In the genomic region with DNA sequence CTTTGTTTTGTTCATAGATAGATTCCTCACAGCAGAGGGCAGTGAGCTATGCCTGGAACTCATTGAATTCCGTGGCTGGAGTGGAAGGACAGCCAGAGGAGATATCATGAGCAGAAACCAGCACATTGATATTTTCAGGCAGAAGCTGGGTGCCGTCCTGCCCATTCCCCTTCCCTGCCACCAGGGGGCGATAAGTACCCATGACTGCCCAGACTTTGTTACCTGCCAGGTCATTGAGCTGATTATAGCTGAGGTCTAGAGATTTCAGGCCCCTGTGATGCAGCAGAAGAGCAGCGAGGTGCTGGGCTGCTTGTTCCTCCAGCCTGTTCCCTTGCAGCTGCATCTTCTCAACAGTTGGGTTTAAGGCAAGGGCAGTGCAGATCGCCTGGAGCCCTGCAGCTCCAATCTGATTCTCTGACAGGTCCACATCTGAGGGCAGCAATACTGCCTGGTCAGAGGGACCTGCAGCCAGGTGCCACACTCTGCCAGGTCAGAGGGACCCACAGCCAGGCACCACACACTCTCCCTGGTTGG, we compare ENCODE assay signal across 8 mouse cellular contexts. TPM values are rescaled to one million over a fixed set of nuclear protein-coding genes. Genes with fewer than 3 reads are reported as not detected.
DNase-seq lines count a peak whose midpoint lies in the region; ATAC-seq and TF ChIP-seq lines count a peak whose summit lies in the region.

No protein-coding gene starts in this region.

- ATAC-seq in hindbrain, embryonic 16.5 days: 0 out of 2 replicates have a peak, but pooled peaks have one; percentile 10
- ATAC-seq in megakaryocyte, adult 5-6 weeks (ENCODE audit: poor library complexity, severe bottlenecking): peak; percentile 62

- no peaks in the 10 kb centered on the region for H3K9me3 ChIP-seq in hindbrain, embryonic 16.5 days (ENCODE audit: control insufficient read depth, low read length)

- peaks cover 21% of the 10 kb centered on the region for H3K4me1 ChIP-seq in hindbrain, embryonic 16.5 days (ENCODE audit: control insufficient read depth, insufficient read depth, low read depth, low read length)

- H3K4me3 ChIP-seq in hindbrain, embryonic 16.5 days (ENCODE audit: low read length): no peak overlapping the region
- H3K4me3 ChIP-seq in left cerebral cortex, adult 2 months: no peak overlapping the region

- peak; percentile 98 for TF ChIP-seq CTCF in left cerebral cortex, adult 2 months (IDR thresholded peaks at IDR 0.05)

- intact Hi-C loops in left cerebral cortex, adult 2 months (cut with DNase I): loop anchor here (2.0 to 10.0 kb wide), 2 partner anchors 61 to 257 kb away; partner anchors contain the start of gene Smpd4

- no peaks in the 10 kb centered on the region for H3K36me3 ChIP-seq in hindbrain, embryonic 16.5 days (ENCODE audit: control insufficient read depth, insufficient read depth, low read length)

- peak; percentile 76 for DNase-seq in adipocyte (ENCODE audit: low spot score)
- DNase-seq in cerebellum, postnatal 14 days: peak; percentile 87 to 90
- DNase-seq in gastrocnemius, adult 18-20 months (ENCODE audit: low spot score): peak; percentile 76
- DNase-seq in left cerebral cortex, adult 2 months (ENCODE audit: extremely low spot score in 1 of 2, low spot score in 2 of 2): peak; percentile 75 to 82
- peak; percentile 81 to 83 for DNase-seq in right cerebral cortex, adult 2 months (ENCODE audit: low spot score in 2 of 2)
- DNase-seq in yolk sac, embryonic 10.5 days (ENCODE audit: low spot score): peak; percentile 72

- WGBS in hindbrain, embryonic 16.5 days: 1% methylated on average over 5 of the region's 5 CpGs

- H3K27me3 ChIP-seq in hindbrain, embryonic 16.5 days (replicated peaks; ENCODE audit: control insufficient read depth, insufficient read depth, low read length): peaks cover 3% of the 10 kb centered on the region; the same call in 1 of the 2 replicates

- no peak overlapping the region for H3K9ac ChIP-seq in hindbrain, embryonic 16.5 days (ENCODE audit: low read depth, low read length)

- no peak overlapping the region for H3K27ac ChIP-seq in hindbrain, embryonic 16.5 days (ENCODE audit: low read depth, low read length)
- H3K27ac ChIP-seq in left cerebral cortex, adult 2 months: no peak overlapping the region; the same call in 1 of the 2 replicates

- H3K4me2 ChIP-seq in hindbrain, embryonic 16.5 days (ENCODE audit: low read length): no peak overlapping the region

RNA-seq across cellular contexts. Expression of gene Lrrc74b, which starts 3.0 kb away (rescaled TPM):
- total RNA-seq in gastrocnemius, adult 18-20 months (2021): 1 to 10 TPM; 1.7 to 2.4 TPM
- 1.7 and 1.8 TPM in 2 replicates for polyA plus RNA-seq in hindbrain, embryonic 16.5 days (2015; fragmentation: Nextera tagmentation; extraction: Ambion mirVana)
- total RNA-seq in left cerebral cortex, adult 2 months (2021): 1 to 10 TPM in 1 of 2 experiments, under 1 TPM in 1; 0.68 to 1.1 TPM
- total RNA-seq in megakaryocyte, adult 5-6 weeks (2015): not detected in 2 replicates
- not detected in 2 replicates for total RNA-seq in megakaryocyte, adult 5-6 weeks (2017)

RNA-seq across cellular contexts. Expression of gene P2rx6, which starts 3.7 kb away (rescaled TPM):
- total RNA-seq in gastrocnemius, adult 18-20 months (2021): 10 to 100 TPM in 1 of 2 experiments, 1 to 10 TPM in 1; 8.7 to 11.8 TPM
- 3.0 and 3.2 TPM in 2 replicates for polyA plus RNA-seq in hindbrain, embryonic 16.5 days (2015; fragmentation: Nextera tagmentation; extraction: Ambion mirVana)
- 1 to 10 TPM in 1 of 2 experiments, under 1 TPM in 1; 0.68 to 1.0 TPM for total RNA-seq in left cerebral cortex, adult 2 months (2021)
- total RNA-seq in megakaryocyte, adult 5-6 weeks (2015): not detected in 2 replicates
- not detected in 2 replicates for total RNA-seq in megakaryocyte, adult 5-6 weeks (2017)

RNA-seq across cellular contexts. Expression of gene Slc7a4, which starts 25.0 kb away (rescaled TPM):
- total RNA-seq in gastrocnemius, adult 18-20 months (2021): under 1 TPM in 1 of 2 experiments, not detected in 1; 0.39 TPM
- 53.9 and 54.6 TPM in 2 replicates for polyA plus RNA-seq in hindbrain, embryonic 16.5 days (2015; fragmentation: Nextera tagmentation; extraction: Ambion mirVana)
- total RNA-seq in left cerebral cortex, adult 2 months (2021): 10 to 100 TPM; 82.7 to 83.0 TPM
- total RNA-seq in megakaryocyte, adult 5-6 weeks (2015): not detected in 2 replicates
- 0.40 TPM in 1 of 2 replicates, not detected in the other for total RNA-seq in megakaryocyte, adult 5-6 weeks (2017)

RNA-seq across cellular contexts. Expression of gene Thap7, which starts 27.1 kb away (rescaled TPM):
- total RNA-seq in gastrocnemius, adult 18-20 months (2021): 10 to 100 TPM; 15.3 to 17.1 TPM
- polyA plus RNA-seq in hindbrain, embryonic 16.5 days (2015; fragmentation: Nextera tagmentation; extraction: Ambion mirVana): 65.1 and 65.8 TPM in 2 replicates
- 10 to 100 TPM; 42.3 to 43.1 TPM for total RNA-seq in left cerebral cortex, adult 2 months (2021)
- 8.9 and 14.9 TPM in 2 replicates for total RNA-seq in megakaryocyte, adult 5-6 weeks (2015)
- 19.1 and 29.2 TPM in 2 replicates for total RNA-seq in megakaryocyte, adult 5-6 weeks (2017)

RNA-seq across cellular contexts. Expression of gene Lztr1, which starts 49.5 kb away (rescaled TPM):
- total RNA-seq in gastrocnemius, adult 18-20 months (2021): 10 to 100 TPM; 17.1 to 18.9 TPM
- polyA plus RNA-seq in hindbrain, embryonic 16.5 days (2015; fragmentation: Nextera tagmentation; extraction: Ambion mirVana): 140 and 149 TPM in 2 replicates
- 100 to 1,000 TPM; 182 to 193 TPM for total RNA-seq in left cerebral cortex, adult 2 months (2021)
- 19.2 and 27.7 TPM in 2 replicates for total RNA-seq in megakaryocyte, adult 5-6 weeks (2015)
- 38.1 and 49.8 TPM in 2 replicates for total RNA-seq in megakaryocyte, adult 5-6 weeks (2017)

Comparison
In these comparisons a context has a peak if more than half of its experiments do, and no peak if none do; other contexts are left out.
1. RNA of gene P2rx6, which starts 3.7 kb away (total RNA-seq): 8.7 to 11.8 TPM in gastrocnemius, adult 18-20 months; 0.68 to 1.0 TPM in left cerebral cortex, adult 2 months and not detected in megakaryocyte, adult 5-6 weeks; every median in the first group is over 4 times any median in the second.
2. RNA of gene Slc7a4, which starts 25.0 kb away (total RNA-seq): 82.7 to 83.0 TPM in left cerebral cortex, adult 2 months; 0.40 TPM in megakaryocyte, adult 5-6 weeks and 0.39 TPM in gastrocnemius, adult 18-20 months; every median in the first group is over 10 times any median in the second.
3. Peak in every context shown above with its lines, with median percentiles within 50 percentile points of each other: DNase-seq.